8 mouse cellular contexts compared by ENCODE assay signal in genomic region chr19:32715201-32715600, GRCm38 (mm10). TPM values are rescaled to one million over a fixed set of nuclear protein-coding genes. Genes with fewer than 3 reads are reported as not detected.
DNase-seq lines count a peak whose midpoint lies in the region; TF ChIP-seq lines count a peak whose summit lies in the region.

No protein-coding gene starts in this region.

- TF ChIP-seq RAD21 in MEL (IDR thresholded peaks at IDR 0.05; ENCODE audit: low read depth, low read length), result peak; percentile 96

- H3K36me3 ChIP-seq in MEL (ENCODE audit: control insufficient read depth in 1 of 2, insufficient read depth in 2 of 2, low read length in 2 of 2), result peaks cover 0 to 12% of the 10 kb centered on the region in 2 experiments; a peak in 2 of 4 replicates

- peaks cover 0 to 15% of the 10 kb centered on the region in 2 experiments; a peak in 3 of 4 replicates for H3K4me1 ChIP-seq in MEL (ENCODE audit: control insufficient read depth in 1 of 2, insufficient read depth in 2 of 2, low read length in 2 of 2)

- H3K79me2 ChIP-seq in MEL (ENCODE audit: control insufficient read depth, insufficient read depth, low read length, poor library complexity), result peaks cover 17% of the 10 kb centered on the region

- no peak for TF ChIP-seq POLR2A in MEL (IDR thresholded peaks at IDR 0.05; ENCODE audit: control insufficient read depth in 1 of 2, insufficient read depth in 1 of 2, low read depth in 1 of 2, low read length in 2 of 2, poor library complexity in 1 of 2)

- TF ChIP-seq EP300 in MEL (IDR thresholded peaks at IDR 0.05; ENCODE audit: low read depth in 1 of 2, low read length in 2 of 2), result no peak

- no peak overlapping the region for H3K4me3 ChIP-seq in MEL (ENCODE audit: control insufficient read depth in 1 of 2, insufficient read depth in 1 of 2, low read depth in 2 of 2, low read length in 2 of 2)

- no peak overlapping the region for H3K9ac ChIP-seq in MEL (ENCODE audit: control insufficient read depth, low read depth, low read length, poor library complexity, severe bottlenecking)

- DNase-seq in 3134 (ENCODE audit: extremely low read depth, insufficient read length, low spot score) (peak; percentile 23), MEL (ENCODE audit: low read depth, low spot score) (peak; percentile 78)
- DNase-seq in cerebellum, adult 8-10 months, result peak; percentile 82
- DNase-seq in gastrocnemius, adult 8-10 months (ENCODE audit: low spot score in 2 of 2), result peak; percentile 61
- peak; percentile 46 to 86 for DNase-seq in layer of hippocampus, adult 18-20 months (ENCODE audit: low spot score in 2 of 2)
- DNase-seq in lung, postnatal 14 days, result peak; percentile 83
- DNase-seq in right cerebral cortex, postnatal 14 days, result peak; percentile 72
- peak; percentile 61 for DNase-seq in urinary bladder, postnatal 25 days (ENCODE audit: low spot score)

- no peak overlapping the region for H3K27ac ChIP-seq in MEL (ENCODE audit: control insufficient read depth, low read depth, low read length)

- no peaks in the 10 kb centered on the region; the same call in 1 of the 2 replicates for H3K9me3 ChIP-seq in MEL (replicated peaks; ENCODE audit: insufficient read depth, low read length)

- H3K27me3 ChIP-seq in MEL (ENCODE audit: control insufficient read depth in 1 of 2, insufficient read depth in 2 of 2, low read length in 2 of 2), result no peaks in the 10 kb centered on the region

- peak; percentile 60 to 95 (median 86) for TF ChIP-seq CTCF in MEL (IDR thresholded peaks at IDR 0.05 in 2 of 3, conservative IDR thresholded peaks at IDR 0.05 in 1 of 3; ENCODE audit: control insufficient read depth in 1 of 3, insufficient read depth in 1 of 3, low read depth in 2 of 3, low read length in 3 of 3, poor library complexity in 1 of 3, severe bottlenecking in 1 of 3)

TF ChIP-seq in MEL, 35 proteins besides CTCF, POLR2A, EP300 and RAD21:
- TF ChIP-seq ZC3H11A (IDR thresholded peaks at IDR 0.05; ENCODE audit: low read depth, low read length) (peak; percentile 87), SMC3 (IDR thresholded peaks at IDR 0.05; ENCODE audit: low read depth, low read length) (peak; percentile 94), SIN3A (IDR thresholded peaks at IDR 0.05; ENCODE audit: low read length) (no peak)

RNA-seq across cellular contexts. Expression of gene Atad1, which starts 24.4 kb away (rescaled TPM):
- total RNA-seq in MEL (2012; rRNA removed), result 45.6 and 48.4 TPM in 2 replicates
- polyA plus RNA-seq in MEL (2012; ENCODE audit: insufficient read depth in 1 of 2, insufficient read length in 2 of 2, low read depth in 1 of 2, low replicate concordance in 2 of 2, missing spikeins in 1 of 2), result 10 to 100 TPM in 1 of 2 experiments, not detected in 1; 35.8 TPM
- 10 to 100 TPM; 58.0 to 72.1 (median 60.8) TPM for total RNA-seq in gastrocnemius, adult 8-10 months (2022)
- 100 to 1,000 TPM in 1 of 2 experiments, 10 to 100 TPM in 1; 86.5 to 103 TPM for total RNA-seq in layer of hippocampus, adult 18-20 months (2021)

RNA-seq across cellular contexts. Expression of gene Pten, which starts 42.1 kb away (rescaled TPM):
- 35.3 and 35.8 TPM in 2 replicates for total RNA-seq in MEL (2012; rRNA removed)
- 100 to 1,000 TPM in 1 of 2 experiments, 10 to 100 TPM in 1; 22.7 to 104 TPM for polyA plus RNA-seq in MEL (2012; ENCODE audit: insufficient read depth in 1 of 2, insufficient read length in 2 of 2, low read depth in 1 of 2, low replicate concordance in 2 of 2, missing spikeins in 1 of 2)
- total RNA-seq in gastrocnemius, adult 8-10 months (2022), result 10 to 100 TPM; 28.0 to 39.8 (median 32.4) TPM
- total RNA-seq in layer of hippocampus, adult 18-20 months (2021), result 100 to 1,000 TPM; 110 to 112 TPM

Comparison
In these comparisons a context has a peak if more than half of its experiments do, and no peak if none do; other contexts are left out.
1. DNase-seq: peak in every context shown above with its lines; median percentile 83 in lung, postnatal 14 days; 82 in cerebellum, adult 8-10 months; 78 in MEL; 72 in right cerebral cortex, postnatal 14 days; 66 in layer of hippocampus, adult 18-20 months; 61 in gastrocnemius, adult 8-10 months; 61 in urinary bladder, postnatal 25 days; 23 in 3134.